Mouse (Mus musculus): ENCODE data around the gene Wap. TPM values are rescaled to one million over a fixed set of nuclear protein-coding genes. Genes with fewer than 3 reads are reported as not detected.

The Wap gene
- total RNA-seq, 2 experiments from 2014 or later = not detected

- peak in 1 of 2 experiments; percentile 44 for DNase-seq (ENCODE audit: extremely low spot score in 1 of 2, low spot score in 1 of 2)
Measured at GRCm38 (mm10) chr11:6628568-6628967, 9.9 kb downstream of the Wap start.

DNA sequence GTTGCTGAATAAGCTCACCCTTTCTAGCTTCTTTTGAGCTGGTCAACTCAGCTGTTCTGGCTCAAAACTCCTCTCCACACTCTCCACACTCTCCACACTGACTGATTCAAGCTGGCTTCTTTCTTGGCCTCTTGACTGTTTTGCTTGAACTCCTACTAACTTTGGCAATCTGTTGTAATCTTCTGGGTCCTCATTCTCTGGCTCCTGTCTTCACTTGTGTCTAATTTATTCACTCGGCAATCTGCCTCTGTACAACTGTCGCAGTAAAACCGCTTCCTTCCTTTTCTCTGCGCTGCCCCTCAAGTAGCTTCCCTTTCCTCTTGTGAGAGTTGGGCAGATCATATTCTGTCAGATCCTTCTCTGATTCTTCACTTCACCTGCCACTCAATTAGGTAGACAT lies 10.7 kb downstream of the Wap start:
- no peak for DNase-seq (ENCODE audit: extremely low spot score in 1 of 2, low spot score in 1 of 2)

DNA sequence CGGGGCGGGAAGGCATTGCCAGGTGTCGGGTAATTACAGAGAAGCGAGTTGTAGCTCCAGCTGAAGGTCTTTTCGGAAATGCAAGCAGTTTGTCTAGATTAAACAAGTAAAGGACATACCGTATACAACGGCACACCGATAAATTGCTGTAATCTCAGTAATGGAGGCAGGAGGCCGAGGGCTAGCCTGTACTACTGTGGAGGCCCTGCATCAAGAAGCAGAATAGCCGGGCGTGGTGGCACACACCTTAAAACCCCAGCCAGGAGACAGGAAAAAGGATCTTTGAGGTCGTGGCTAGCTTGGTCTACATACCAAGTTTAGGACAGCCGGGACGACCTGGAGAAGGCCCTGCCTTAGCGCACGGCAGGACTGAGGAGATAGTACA lies 12.1 kb downstream of the Wap start:
- no peak for DNase-seq (ENCODE audit: extremely low spot score in 1 of 2, low spot score in 1 of 2)

GRCm38 (mm10) chr11:6625478-6626387 lies 12.7 kb downstream of the Wap start, which contains the start of gene Tbrg4:
Tbrg4 (minus strand) TSS chr11:6626067.
- peak; percentile 85 to 90 for DNase-seq (ENCODE audit: extremely low spot score in 1 of 2, low spot score in 1 of 2)

DNA sequence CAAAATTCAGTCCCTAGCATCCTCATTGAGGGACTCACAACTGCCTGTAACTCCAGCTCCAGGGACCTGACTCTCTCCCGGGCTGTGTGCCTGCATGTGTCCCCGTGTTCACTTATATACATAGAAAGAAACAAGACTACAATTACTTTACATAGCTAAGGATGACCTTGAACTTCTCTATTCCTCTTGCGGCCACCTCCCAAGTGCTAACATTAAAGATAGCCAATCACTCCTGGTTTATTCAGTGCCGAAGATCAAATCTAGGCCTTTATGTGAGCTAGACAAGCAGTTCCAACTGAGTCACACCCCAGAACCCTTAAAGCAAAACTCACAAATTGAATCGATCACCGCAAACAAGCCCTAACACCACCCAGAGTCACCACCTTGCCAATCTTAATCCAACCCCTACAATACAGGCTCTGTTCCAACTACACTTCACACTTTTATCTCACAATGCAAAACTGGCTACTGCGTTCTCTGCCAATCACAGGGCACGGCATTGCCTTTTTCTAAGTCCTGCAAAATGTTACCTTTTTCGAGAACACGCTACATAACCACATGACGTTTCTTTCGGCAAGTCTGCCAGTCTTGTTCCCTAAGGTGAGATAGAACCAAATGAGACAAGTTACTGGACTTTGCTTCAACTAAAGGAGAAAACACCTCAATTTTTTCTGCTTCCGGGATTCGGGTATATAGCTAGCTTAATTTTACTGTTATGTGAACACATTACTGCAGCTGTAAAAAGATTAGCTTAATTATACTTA lies 13.6 kb downstream of the Wap start:
- no peak for DNase-seq (ENCODE audit: extremely low spot score in 1 of 2, low spot score in 1 of 2)

DNA sequence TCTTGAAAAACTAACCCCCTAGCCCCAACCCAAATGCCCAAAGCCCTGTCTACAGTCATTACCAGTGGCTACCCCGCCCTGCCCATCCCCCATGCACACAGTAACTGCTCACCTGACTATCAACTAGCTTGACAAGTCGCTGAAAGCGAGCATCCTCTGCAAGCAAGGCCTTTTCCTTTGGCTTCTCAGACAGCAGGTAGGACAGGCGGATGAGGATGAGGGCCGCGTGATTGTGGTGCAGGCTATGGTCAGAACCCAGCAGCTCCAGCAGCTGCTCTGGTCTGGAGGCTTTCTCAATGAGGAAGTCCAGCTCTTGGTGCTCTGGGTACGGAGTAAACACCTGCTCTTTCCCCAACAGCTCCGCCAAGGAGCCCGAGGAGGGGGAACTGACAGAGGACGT lies 14.7 kb downstream of the Wap start:
- DNase-seq (ENCODE audit: extremely low spot score in 1 of 2, low spot score in 1 of 2) = no peak

DNA sequence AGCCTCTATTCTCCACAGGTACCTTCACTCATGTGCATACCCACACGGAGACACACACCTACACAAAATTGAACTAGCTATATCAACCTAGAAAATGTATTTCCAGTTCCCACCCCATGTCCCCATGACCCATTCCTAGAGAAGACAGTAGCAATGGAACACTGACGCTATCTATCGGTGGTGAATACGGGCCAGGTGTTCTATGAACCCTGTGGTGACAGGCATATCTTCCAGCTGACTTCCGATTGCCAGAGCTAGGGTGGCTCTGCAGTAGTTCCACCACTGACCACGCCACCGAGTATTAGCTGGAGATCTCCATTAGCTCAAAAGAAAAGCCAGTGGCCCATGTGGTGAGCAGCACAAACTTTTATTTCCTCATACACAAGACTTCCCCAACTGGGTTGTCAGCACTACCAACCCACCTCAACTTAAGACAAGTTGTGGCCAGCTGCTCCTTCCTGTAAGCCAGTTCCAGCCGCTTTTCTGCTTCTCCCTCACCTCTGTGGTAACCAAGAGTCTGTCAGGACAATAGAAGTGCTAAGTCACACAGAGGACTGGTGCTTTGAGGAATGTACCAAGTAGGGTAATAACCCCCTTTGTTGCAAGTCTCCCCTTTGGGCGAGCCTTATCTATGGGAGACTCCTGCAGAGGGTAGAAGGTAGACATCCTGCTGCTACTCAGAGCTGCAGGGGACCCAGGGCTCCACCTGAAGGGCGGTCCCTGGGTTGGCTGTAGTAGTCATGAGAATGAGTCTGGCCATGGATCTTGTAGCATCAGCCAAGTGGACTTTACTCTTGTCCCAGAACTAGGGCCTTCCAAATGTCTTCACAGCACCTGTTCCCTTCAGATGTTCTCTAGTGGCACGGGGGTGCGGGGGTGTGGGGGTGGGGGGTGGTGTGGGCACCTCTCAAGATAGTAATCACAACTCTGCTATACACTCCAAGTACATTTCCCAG lies 22.9 kb downstream of the Wap start:
- DNase-seq (ENCODE audit: extremely low spot score in 1 of 2, low spot score in 1 of 2) = no peak

GRCm38 (mm10) chr11:6605491-6606399 lies 32.7 kb downstream of the Wap start, which contains the start of gene Nacad:
Nacad (minus strand) TSS chr11:6606053.
- DNase-seq (ENCODE audit: extremely low spot score in 1 of 2, low spot score in 1 of 2) = peak; percentile 68

DNA sequence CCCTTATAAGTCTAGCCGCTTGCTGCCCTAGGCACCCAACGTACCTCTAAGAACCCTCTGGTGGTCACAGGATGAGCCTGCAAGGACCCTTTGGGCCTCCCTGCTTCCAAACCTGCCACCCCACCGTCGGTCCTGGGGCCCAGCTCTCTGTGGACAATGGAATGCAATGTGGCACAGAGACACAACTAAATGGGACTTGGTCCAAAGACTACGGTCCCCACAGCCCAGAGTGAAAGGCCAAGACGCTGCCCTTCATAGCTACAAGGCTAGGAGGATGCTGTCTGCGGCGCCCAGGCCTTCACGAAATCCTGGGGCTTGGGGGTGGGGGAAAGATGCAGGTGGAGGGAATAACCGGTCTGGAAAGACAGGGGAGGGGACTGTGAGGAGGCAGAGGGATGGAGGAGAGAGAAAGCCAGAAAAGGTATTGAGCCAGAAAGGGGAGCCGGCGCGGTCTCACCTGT lies 33.4 kb downstream of the Wap start:
- DNase-seq (ENCODE audit: extremely low spot score in 1 of 2, low spot score in 1 of 2) = peak in 1 of 2 experiments; percentile 41

DNA sequence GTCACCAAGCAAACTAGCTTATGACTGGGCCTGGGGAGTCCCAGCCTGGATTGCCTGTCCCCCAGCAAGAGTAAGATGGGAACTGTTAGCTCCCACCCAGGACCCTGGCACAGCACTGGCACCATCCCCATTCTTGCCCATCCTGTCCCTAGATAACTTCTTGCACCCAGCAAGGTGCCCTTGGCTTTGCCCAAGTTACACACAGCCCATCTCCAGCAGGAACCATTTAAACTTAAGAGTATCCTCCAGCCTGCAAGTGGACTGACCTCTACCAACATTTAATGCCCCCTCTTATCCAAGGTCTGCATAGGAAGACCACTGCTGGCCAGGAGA lies 33.9 kb downstream of the Wap start:
- DNase-seq (ENCODE audit: extremely low spot score in 1 of 2, low spot score in 1 of 2) = no peak

DNA sequence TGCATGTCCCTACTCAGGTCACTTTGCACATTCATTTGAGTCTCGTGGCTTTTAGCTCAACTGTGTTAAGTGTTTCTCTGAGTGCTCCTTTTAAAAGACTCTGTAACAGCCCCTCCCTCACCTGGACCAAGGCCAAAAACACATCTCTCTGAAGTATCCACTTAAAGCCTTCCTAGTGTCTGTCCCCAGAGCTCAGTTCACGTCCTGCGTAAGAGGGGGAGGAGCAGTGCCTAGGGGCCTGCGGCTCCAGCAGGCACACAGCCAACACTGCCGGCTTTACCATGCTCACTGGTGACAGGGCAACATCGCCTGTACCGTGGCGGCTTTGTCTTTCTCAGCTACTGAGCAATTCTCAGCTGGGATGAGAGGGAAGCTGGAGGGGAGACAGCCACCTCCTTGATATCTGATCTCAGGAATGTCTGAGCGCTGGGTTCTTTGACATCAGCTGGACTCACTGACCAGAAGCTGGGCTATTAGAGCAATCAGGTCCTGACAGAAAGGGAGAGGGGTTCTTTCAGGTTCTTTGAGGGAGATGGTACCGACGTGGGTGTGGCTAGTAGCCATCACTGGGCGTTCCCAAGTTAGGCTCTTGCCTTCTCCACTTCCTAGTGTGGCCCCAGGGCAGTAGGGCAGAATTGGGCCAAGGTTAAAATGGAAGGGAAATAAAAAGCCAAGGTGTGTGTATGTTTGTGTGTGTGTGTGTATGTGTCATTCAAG lies 34.4 kb downstream of the Wap start:
- peak in 1 of 2 experiments; percentile 46 for DNase-seq (ENCODE audit: extremely low spot score in 1 of 2, low spot score in 1 of 2)

DNA sequence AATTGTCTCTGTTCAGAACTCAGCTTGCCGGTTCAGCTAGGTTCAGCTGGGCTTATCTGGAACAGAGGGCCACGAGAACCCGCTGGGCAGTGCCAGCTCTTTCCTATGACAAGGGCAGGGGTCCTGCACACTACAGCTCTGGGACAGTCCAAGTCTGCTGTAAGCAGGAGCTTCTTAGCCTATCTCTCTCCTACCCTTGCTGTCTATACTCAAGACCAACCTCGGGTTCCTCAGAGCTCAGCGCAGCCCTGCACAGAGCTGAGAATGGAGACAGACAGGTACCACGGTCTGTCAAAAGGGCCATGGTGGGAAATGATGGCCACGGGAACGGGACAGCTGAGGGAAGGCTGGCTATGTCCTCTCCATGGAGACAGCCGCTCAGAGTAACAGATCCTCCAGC lies 35.2 kb downstream of the Wap start:
- no peak for DNase-seq (ENCODE audit: extremely low spot score in 1 of 2, low spot score in 1 of 2)

DNA sequence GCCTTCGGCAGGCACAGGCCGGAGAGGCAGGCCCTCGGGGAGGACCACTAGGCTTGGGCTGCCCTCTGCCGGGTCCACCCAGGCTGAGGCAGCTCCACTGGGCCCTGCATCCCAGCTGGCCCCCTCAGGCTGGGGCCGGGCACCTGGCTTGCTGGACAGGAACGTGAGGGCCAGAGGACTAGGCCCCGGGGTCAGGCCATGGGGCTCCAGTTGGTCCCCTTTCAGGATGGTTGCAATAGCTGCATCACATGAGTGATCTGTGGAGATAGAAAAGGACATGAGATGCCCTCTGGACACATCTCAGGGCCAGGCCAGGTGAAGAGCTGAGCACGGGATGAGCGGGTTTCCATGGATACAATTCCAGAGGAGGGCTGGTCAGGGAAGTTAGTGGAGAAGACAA lies 35.8 kb downstream of the Wap start:
- DNase-seq (ENCODE audit: extremely low spot score in 1 of 2, low spot score in 1 of 2) = peak in 1 of 2 experiments; percentile 3

- peak in 1 of 2 experiments; percentile 2 for DNase-seq (ENCODE audit: extremely low spot score in 1 of 2, low spot score in 1 of 2)
Measured at GRCm38 (mm10) chr11:6601649-6602480, 36.6 kb downstream of the Wap start.

DNA sequence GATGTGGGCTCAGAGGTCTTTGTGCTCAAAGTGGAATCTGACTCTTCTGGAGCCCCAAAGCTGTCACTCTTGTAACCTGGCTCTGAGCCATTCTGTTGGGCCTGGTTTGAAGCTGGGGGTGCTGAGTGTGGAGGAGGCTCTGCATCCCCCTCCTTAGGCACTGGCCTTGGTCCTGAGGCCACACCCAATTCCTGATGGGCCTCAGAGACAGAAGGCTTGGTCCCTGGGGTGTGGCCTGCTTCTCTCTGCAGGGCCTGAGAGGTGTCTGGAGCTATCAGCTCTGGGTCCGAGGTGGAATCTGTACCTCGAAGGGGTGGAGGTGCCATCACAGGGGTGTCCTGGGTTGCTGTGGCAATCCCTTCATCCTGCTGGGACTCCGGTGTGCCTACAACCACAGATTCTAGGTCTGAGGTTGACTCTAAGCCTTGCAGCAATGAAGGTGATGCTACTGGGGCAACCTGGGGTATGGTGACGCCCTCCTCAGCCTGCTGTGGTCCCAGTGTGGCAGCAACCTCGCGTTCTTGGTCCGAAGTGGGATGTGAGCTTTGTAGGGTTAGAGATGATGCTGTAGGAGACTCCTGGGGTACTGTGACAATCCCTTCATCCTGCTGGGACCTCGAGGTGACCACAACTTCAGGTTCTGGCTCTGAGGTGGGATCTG lies 38.0 kb downstream of the Wap start:
- DNase-seq (ENCODE audit: extremely low spot score in 1 of 2, low spot score in 1 of 2) = no peak

GRCm38 (mm10) chr11:6599831-6600230 lies 38.6 kb downstream of the Wap start:
- DNase-seq (ENCODE audit: extremely low spot score in 1 of 2, low spot score in 1 of 2) = no peak

- DNase-seq (ENCODE audit: extremely low spot score in 1 of 2, low spot score in 1 of 2) = peak in 1 of 2 experiments; percentile 40
Measured at GRCm38 (mm10) chr11:6599011-6599681, 39.3 kb downstream of the Wap start.

Data from layer of hippocampus, postnatal 25 days (tissue).